Mouse (Mus musculus): ENCODE data around the gene Dnajc17. TPM values are rescaled to one million over a fixed set of nuclear protein-coding genes. Genes with fewer than 3 reads are reported as not detected.

Dnajc17 gene
- total and polyA plus RNA-seq, 2 experiments from 2014 or later: 22.1 to 24.5 TPM

DNA sequence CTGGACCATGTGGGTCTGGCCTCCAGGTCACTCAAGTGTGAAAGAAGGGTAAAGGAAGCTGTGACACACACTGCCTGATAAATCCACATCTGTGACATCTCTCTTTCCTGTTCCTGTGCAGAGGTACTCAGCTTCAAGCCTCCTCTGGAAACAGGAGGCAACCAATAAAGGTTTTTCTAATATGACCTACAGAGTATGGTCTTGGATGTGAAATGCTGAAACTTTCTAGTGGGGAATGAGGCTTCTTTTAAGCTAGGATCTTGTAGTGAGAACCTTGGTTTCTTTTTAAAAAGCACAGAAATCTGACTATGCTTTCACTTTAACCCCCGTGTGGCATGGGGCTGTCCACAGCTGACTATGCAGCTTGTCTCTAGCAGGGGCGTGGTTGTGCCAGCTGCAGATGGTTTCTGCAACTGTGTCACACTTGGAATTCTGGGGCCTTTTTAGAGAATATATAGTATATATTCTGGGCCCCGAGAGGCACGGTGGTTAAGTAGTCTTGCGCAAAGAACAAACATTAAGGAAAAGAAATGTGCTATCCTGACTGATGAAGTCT, 31.1 kb downstream of the Dnajc17 start:
- DNase-seq (ENCODE audit: low spot score) (no peak), ATAC-seq (ENCODE audit: low FRiP score) (no peak)
- H3K4me1 ChIP-seq (ENCODE audit: insufficient read depth, low read length): no peaks in the 10 kb centered on the region
- TF ChIP-seq CTCF (IDR thresholded peaks at IDR 0.05): no peak
- no peaks in the 10 kb centered on the region for H3K27me3 ChIP-seq (ENCODE audit: insufficient read depth, low read length)
- H3K4me3 ChIP-seq (ENCODE audit: low read depth, low read length): no peak overlapping the region
- H3K4me2 ChIP-seq (ENCODE audit: low read depth, low read length, poor library complexity, severe bottlenecking): no peak overlapping the region
- H3K9me3 ChIP-seq (ENCODE audit: low read length): no peaks in the 10 kb centered on the region
- no peak overlapping the region for H3K27ac ChIP-seq (ENCODE audit: low read depth, low read length)
- WGBS: 93% methylated on average over 5 of the region's 5 CpGs
- no peak overlapping the region for H3K9ac ChIP-seq (replicated peaks; ENCODE audit: low read length, poor library complexity, severe bottlenecking)
- H3K36me3 ChIP-seq (ENCODE audit: insufficient read depth, low read length): peaks cover 43% of the 10 kb centered on the region

DNA sequence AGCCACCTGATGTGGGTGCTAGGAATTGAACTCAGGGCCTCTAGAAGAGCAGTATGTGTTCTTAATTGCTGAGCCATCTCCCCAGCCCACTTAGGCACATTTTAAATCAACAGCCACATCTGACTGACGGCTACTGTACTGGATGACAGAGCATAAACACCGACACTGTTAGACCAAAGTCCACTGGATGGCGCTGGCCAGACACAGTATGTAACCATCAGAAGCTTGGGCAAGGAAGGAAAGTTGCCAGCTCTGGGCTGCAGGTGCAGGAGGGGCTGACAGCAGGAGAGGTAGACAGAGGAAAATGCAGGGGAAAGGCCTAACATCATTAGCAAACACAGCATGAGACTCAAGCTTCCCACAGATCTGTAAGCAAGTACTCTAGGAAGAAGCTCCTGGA, 31.8 kb downstream of the Dnajc17 start:
- 0 out of 2 replicates have a peak, but pooled peaks have one; percentile 7 for TF ChIP-seq CTCF (IDR thresholded peaks at IDR 0.05)
- no peaks in the 10 kb centered on the region for H3K4me1 ChIP-seq (ENCODE audit: insufficient read depth, low read length)
- no peaks in the 10 kb centered on the region for H3K27me3 ChIP-seq (ENCODE audit: insufficient read depth, low read length)
- peaks cover 43% of the 10 kb centered on the region for H3K36me3 ChIP-seq (ENCODE audit: insufficient read depth, low read length)
- H3K27ac ChIP-seq (ENCODE audit: low read depth, low read length): no peak overlapping the region
- no peak overlapping the region for H3K4me2 ChIP-seq (ENCODE audit: low read depth, low read length, poor library complexity, severe bottlenecking)
- 62% methylated on average over 3 of the region's 3 CpGs for WGBS
- H3K9ac ChIP-seq (replicated peaks; ENCODE audit: low read length, poor library complexity, severe bottlenecking): no peak overlapping the region
- H3K4me3 ChIP-seq (ENCODE audit: low read depth, low read length): no peak overlapping the region
- ATAC-seq (ENCODE audit: low FRiP score) (no peak), DNase-seq (ENCODE audit: low spot score) (no peak)
- H3K9me3 ChIP-seq (ENCODE audit: low read length): no peaks in the 10 kb centered on the region

- H3K4me3 ChIP-seq (ENCODE audit: low read depth, low read length): no peak overlapping the region
- DNase-seq (ENCODE audit: low spot score) (no peak), ATAC-seq (ENCODE audit: low FRiP score) (no peak)
- no peak overlapping the region for H3K27ac ChIP-seq (ENCODE audit: low read depth, low read length)
- H3K4me1 ChIP-seq (ENCODE audit: insufficient read depth, low read length): no peaks in the 10 kb centered on the region
- no peak overlapping the region for H3K9ac ChIP-seq (replicated peaks; ENCODE audit: low read length, poor library complexity, severe bottlenecking)
- WGBS: 72% methylated on average over 6 of the region's 6 CpGs
- H3K9me3 ChIP-seq (ENCODE audit: low read length): no peaks in the 10 kb centered on the region
- no peak overlapping the region for H3K4me2 ChIP-seq (ENCODE audit: low read depth, low read length, poor library complexity, severe bottlenecking)
- no peaks in the 10 kb centered on the region for H3K27me3 ChIP-seq (ENCODE audit: insufficient read depth, low read length)
- no peak for TF ChIP-seq CTCF (IDR thresholded peaks at IDR 0.05)
- peaks cover 39% of the 10 kb centered on the region for H3K36me3 ChIP-seq (ENCODE audit: insufficient read depth, low read length)
These were observed 33.0 kb downstream of the Dnajc17 start for GRCm38 (mm10) chr2:119175614-119176013.

DNA sequence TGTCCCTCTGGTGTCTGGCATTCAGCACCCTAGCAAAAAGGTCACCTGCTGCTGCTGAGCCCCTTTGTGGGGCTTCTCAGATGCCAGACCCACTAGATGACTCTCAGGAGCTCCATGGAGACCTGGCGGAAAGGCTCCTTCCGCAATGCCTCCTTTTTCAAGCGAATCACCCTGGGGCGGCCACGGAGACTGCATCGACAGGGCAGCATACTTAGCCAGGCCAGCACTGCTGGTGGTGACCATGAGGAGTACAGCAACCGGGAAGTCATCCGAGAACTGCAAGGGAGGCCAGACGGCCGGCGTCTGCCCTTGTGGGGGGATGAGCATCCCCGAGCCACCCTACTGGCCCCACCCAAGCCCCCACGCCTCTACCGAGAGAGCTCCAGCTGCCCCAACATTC, 33.7 kb downstream of the Dnajc17 start:
- H3K9ac ChIP-seq (replicated peaks; ENCODE audit: low read length, poor library complexity, severe bottlenecking): no peak overlapping the region
- no peak for TF ChIP-seq CTCF (IDR thresholded peaks at IDR 0.05)
- no peaks in the 10 kb centered on the region for H3K9me3 ChIP-seq (ENCODE audit: low read length)
- H3K36me3 ChIP-seq (ENCODE audit: insufficient read depth, low read length): peaks cover 32% of the 10 kb centered on the region
- no peaks in the 10 kb centered on the region for H3K27me3 ChIP-seq (ENCODE audit: insufficient read depth, low read length)
- no peaks in the 10 kb centered on the region for H3K4me1 ChIP-seq (ENCODE audit: insufficient read depth, low read length)
- H3K4me3 ChIP-seq (ENCODE audit: low read depth, low read length): no peak overlapping the region
- DNase-seq (ENCODE audit: low spot score) (no peak), ATAC-seq (ENCODE audit: low FRiP score) (no peak)
- no peak overlapping the region for H3K4me2 ChIP-seq (ENCODE audit: low read depth, low read length, poor library complexity, severe bottlenecking)
- no peak overlapping the region for H3K27ac ChIP-seq (ENCODE audit: low read depth, low read length)
- WGBS: 51% methylated on average over 14 of the region's 14 CpGs

DNA sequence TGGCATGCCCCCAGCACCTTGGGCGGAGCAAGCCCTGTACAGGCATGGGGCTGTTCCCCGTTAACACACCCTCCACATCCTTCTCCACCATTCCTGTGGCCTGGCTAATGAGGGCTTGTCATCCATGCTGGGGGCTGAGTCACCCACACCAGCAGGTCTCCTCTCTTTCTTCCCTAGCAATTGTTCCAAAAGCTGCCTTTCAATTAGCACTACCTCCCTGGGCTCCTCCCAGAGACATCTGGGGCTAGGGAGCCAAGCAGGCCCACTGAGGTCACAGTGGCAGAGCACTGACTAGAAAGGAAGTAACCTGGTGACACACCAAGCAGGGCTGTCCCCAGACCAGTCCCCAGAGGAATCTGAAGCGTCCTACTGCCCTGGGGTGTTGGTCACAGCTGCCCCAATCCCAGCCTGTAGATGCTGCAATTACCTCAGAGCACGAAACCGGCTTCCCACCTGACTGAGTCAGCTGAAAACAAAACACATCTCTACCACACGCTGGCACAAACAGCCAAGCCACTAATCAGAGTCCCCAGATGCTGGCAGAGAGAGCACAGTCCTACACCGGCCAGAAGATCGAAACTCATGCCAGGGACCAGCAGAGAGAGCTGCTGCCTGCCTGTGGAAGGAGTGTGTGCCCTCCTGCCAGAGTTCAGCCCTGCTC, 34.5 kb downstream of the Dnajc17 start, which contains the start of gene Gm14137:
Gm14137 (plus strand) TSS at position 519 of the 661 bp plus-strand sequence.
- peaks cover 24% of the 10 kb centered on the region for H3K36me3 ChIP-seq (ENCODE audit: insufficient read depth, low read length)
- no peak for TF ChIP-seq CTCF (IDR thresholded peaks at IDR 0.05)
- DNase-seq (ENCODE audit: low spot score) (peak; percentile 32), ATAC-seq (ENCODE audit: low FRiP score) (no peak)
- 47% methylated on average over 8 of the region's 8 CpGs for WGBS
- H3K4me2 ChIP-seq (ENCODE audit: low read depth, low read length, poor library complexity, severe bottlenecking): no peak within 1 kb of the TSS
- H3K9ac ChIP-seq (replicated peaks; ENCODE audit: low read length, poor library complexity, severe bottlenecking): no peak within 1 kb of the TSS
- no peak within 1 kb of the TSS for H3K4me3 ChIP-seq (ENCODE audit: low read depth, low read length)
- no peaks in the 10 kb centered on the region for H3K4me1 ChIP-seq (ENCODE audit: insufficient read depth, low read length)
- H3K27me3 ChIP-seq (ENCODE audit: insufficient read depth, low read length): no peaks in the 10 kb centered on the region
- no peak within 1 kb of the TSS for H3K27ac ChIP-seq (ENCODE audit: low read depth, low read length)
- H3K9me3 ChIP-seq (ENCODE audit: low read length): no peaks in the 10 kb centered on the region

- no peak for TF ChIP-seq CTCF (IDR thresholded peaks at IDR 0.05)
- H3K9ac ChIP-seq (replicated peaks; ENCODE audit: low read length, poor library complexity, severe bottlenecking): no peak overlapping the region
These were observed 35.6 kb downstream of the Dnajc17 start for GRCm38 (mm10) chr2:119172862-119173576.

More at GRCm38 (mm10) chr2:119172862-119173576, 35.6 kb downstream of the Dnajc17 start:
- Histone ChIP-seq H3K4me2 (ENCODE audit: low read depth, low read length, poor library complexity, severe bottlenecking) (no peak overlapping the region), H3K36me3 (ENCODE audit: insufficient read depth, low read length) (peaks cover 15% of the 10 kb centered on the region), H3K27ac (ENCODE audit: low read depth, low read length) (no peak overlapping the region), H3K9me3 (ENCODE audit: low read length) (no peaks in the 10 kb centered on the region), H3K27me3 (ENCODE audit: insufficient read depth, low read length) (no peaks in the 10 kb centered on the region), H3K4me3 (ENCODE audit: low read depth, low read length) (no peak overlapping the region), H3K4me1 (ENCODE audit: insufficient read depth, low read length) (no peaks in the 10 kb centered on the region)
- no peak for ATAC-seq (ENCODE audit: low FRiP score)
- 20% methylated on average over 13 of the region's 13 CpGs for WGBS
- peak; percentile 57 for DNase-seq (ENCODE audit: low spot score)

Measured in midbrain, postnatal 0 days (tissue).